Comparison of ENCODE assay signal across 28 mouse cellular contexts in genomic region chr16:9873001-9873400, GRCm38 (mm10).
"Had no signal": no experiment of that assay in that cellular context is flagged by ENCODE, and none has a peak within 500 bp of the region (broad histone marks: within the 10 kb centered on the region; RNA-seq: fewer than 3 reads in every experiment).

No protein-coding gene starts in this region.

- H3K4me1 ChIP-seq: heart, embryonic 12.5 days; hindbrain, embryonic 10.5 days; hindbrain, embryonic 12.5 days; intestine, embryonic 15.5 days; limb, embryonic 10.5 days; limb, embryonic 12.5 days; liver, embryonic 13.5 days; liver, embryonic 15.5 days had no signal

- H3K27ac ChIP-seq: gastrocnemius, adult 2 months; heart, adult 2 months; hindbrain, embryonic 10.5 days; hindbrain, embryonic 12.5 days; hindbrain, embryonic 14.5 days; intestine, embryonic 15.5 days; left cerebral cortex, adult 2 months; limb, embryonic 10.5 days; limb, embryonic 12.5 days; liver, embryonic 13.5 days; liver, embryonic 15.5 days had no signal

- H3K4me2 ChIP-seq: heart, embryonic 12.5 days; hindbrain, embryonic 12.5 days; hindbrain, embryonic 14.5 days; intestine, embryonic 15.5 days; limb, embryonic 12.5 days; liver, embryonic 11.5 days; liver, embryonic 13.5 days; liver, embryonic 15.5 days had no signal

- ATAC-seq: hindbrain, embryonic 16.5 days; inflammation-experienced regulatory T-cells, adult 6 months; intestine, embryonic 15.5 days; intestine, postnatal 0 days; liver, postnatal 0 days had no signal

- H3K36me3 ChIP-seq: heart, embryonic 12.5 days; hindbrain, embryonic 10.5 days; hindbrain, embryonic 12.5 days; intestine, embryonic 15.5 days; limb, embryonic 10.5 days; limb, embryonic 12.5 days; liver, embryonic 13.5 days; liver, embryonic 15.5 days had no signal

- DNase-seq: gastrocnemius, adult 2 months; gastrocnemius, postnatal 10 days; gastrocnemius, postnatal 25 days; heart, adult 2 months; heart, postnatal 10 days; heart, postnatal 4 days; kidney, adult 18-20 months; kidney, adult 8-10 months; kidney, postnatal 10 days; kidney, postnatal 25 days; kidney, postnatal 4 days; layer of hippocampus, adult 9-11 months; liver; liver, embryonic 13.5 days; liver, postnatal 0 days had no signal

- H3K9me3 ChIP-seq: heart, embryonic 12.5 days; hindbrain, embryonic 10.5 days; hindbrain, embryonic 12.5 days; intestine, embryonic 15.5 days; limb, embryonic 10.5 days; limb, embryonic 12.5 days; liver, embryonic 13.5 days; liver, embryonic 15.5 days had no signal

- H3K4me3 ChIP-seq: gastrocnemius, adult 2 months; heart, adult 2 months; heart, embryonic 12.5 days; hindbrain, embryonic 10.5 days; hindbrain, embryonic 12.5 days; intestine, embryonic 15.5 days; left cerebral cortex, adult 2 months; limb, embryonic 10.5 days; limb, embryonic 12.5 days; liver, embryonic 13.5 days; liver, embryonic 15.5 days had no signal

- H3K9ac ChIP-seq: heart, embryonic 12.5 days; hindbrain, embryonic 12.5 days; hindbrain, embryonic 14.5 days; intestine, embryonic 15.5 days; limb, embryonic 12.5 days; liver, embryonic 13.5 days; liver, embryonic 15.5 days; liver, postnatal 0 days had no signal

- H3K27me3 ChIP-seq: heart, embryonic 12.5 days; hindbrain, embryonic 12.5 days; intestine, embryonic 15.5 days; limb, embryonic 12.5 days; liver, embryonic 13.5 days; liver, embryonic 15.5 days had no signal
